Mouse (Mus musculus) heart, postnatal 0 days (tissue): Measurements from ENCODE around the gene Gm498.

Experiments used
- CTCF ChIP-seq: IDR thresholded peaks from 2 replicates; pipeline ENCODE4 v1.5.1; 2016; ENCODE audit warnings: antibody characterized with exemption, control low read depth, low read depth
- EP300 ChIP-seq: IDR thresholded peaks from 2 replicates; pipeline ENCODE4 v1.6.1; 2016; ENCODE audit warnings: antibody characterized with exemption, low read depth

DNA sequence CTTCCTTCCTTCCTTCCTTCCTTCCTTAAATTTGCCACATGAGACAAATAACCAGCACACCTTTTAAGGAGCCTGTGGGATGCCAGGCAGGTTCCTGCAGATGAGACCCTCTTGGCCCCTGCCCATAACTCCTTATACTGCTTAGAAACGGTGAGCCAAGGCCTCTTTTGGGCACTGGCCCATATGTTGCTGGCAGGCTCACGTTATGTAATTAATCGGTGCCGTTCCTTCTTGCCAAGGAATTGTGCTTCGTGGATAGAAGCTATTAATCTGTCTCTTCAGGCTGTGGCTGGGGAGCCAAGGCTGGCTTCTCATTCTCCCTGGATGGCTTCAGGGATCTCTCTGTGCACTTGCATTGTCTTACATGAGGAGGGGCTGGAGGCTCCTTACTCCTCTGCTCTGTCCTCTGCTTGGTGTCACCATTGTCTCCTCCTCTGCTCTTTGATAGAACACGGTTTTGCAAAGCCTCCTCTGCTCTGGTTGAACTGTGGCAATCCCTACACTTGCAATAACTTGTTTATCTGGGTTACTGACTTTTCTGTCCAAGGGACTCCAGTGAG, 77.9 kb downstream of the Gm498 start:
- no peak for TF ChIP-seq EP300
- no peak for TF ChIP-seq CTCF
